In the genomic region with DNA sequence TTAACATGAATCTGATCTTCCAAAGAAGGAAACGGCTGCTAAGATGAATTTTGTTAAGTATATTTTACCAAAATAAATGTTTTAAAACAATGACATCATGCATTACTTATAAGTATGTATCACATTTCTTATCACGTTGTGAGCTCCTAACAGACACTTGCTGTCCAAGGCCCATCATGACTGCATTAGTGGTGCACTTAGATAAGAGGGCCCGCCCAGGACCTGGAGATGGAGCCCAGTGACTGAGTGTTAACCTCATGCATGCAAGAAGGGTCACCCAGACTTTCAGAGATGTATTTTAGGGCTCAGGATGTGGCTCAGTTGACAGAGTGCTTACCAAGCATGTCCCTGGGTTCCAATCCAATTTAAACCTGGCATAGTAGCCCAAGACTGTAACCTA, we compare ENCODE assay signal across 17 mouse cellular contexts. TPM values are rescaled to one million over a fixed set of nuclear protein-coding genes. Genes with fewer than 3 reads are reported as not detected.
DNase-seq lines count a peak whose midpoint lies in the region; ATAC-seq and TF ChIP-seq lines count a peak whose summit lies in the region.
"Had no signal": no experiment of that assay in that cellular context is flagged by ENCODE, and none has a peak within 500 bp of the region (broad histone marks: within the 10 kb centered on the region; RNA-seq: fewer than 3 reads in every experiment).

No protein-coding gene starts in this region.

- no peak for ATAC-seq in heart, embryonic 13.5 days (ENCODE audit: extremely low read depth, insufficient number of reproducible peaks, low FRiP score, low TSS enrichment)
- ATAC-seq in liver, embryonic 12.5 days, result peak; percentile 99

- no peak for DNase-seq in heart, postnatal 36 days
- peak; percentile 67 for DNase-seq in c-Kit-negative CD71-positive TER-119-positive erythroid progenitor cells, embryonic 14.5 days (ENCODE audit: low read depth, low spot score)
- peak; percentile 69 to 74 for DNase-seq in spleen, postnatal 4 days (ENCODE audit: low spot score in 2 of 2)
- no peak for DNase-seq in cerebellum, adult 11-12 months
- no peak for DNase-seq in cerebellum, adult 9-11 months
- DNase-seq in cerebellum, adult 2 months, result no peak
- DNase-seq: B cell, adult 2 months; cerebellum, adult 18-20 months; kidney, adult 2 months; lung, postnatal 36 days; right cerebral cortex, postnatal 4 days had no signal

- H3K4me1 ChIP-seq in heart, embryonic 13.5 days, result peaks cover 22% of the 10 kb centered on the region
- peaks cover 40% of the 10 kb centered on the region for H3K4me1 ChIP-seq in liver, embryonic 12.5 days
- no peaks in the 10 kb centered on the region for H3K4me1 ChIP-seq in cerebellum, adult 2 months (ENCODE audit: control insufficient read depth, insufficient read depth, low read length)
- H3K4me1 ChIP-seq: neural tube, embryonic 12.5 days had no signal

- no peak overlapping the region for H3K4me3 ChIP-seq in heart, embryonic 13.5 days
- H3K4me3 ChIP-seq in liver, embryonic 12.5 days, result no peak overlapping the region
- no peak overlapping the region for H3K4me3 ChIP-seq in cerebellum, adult 2 months (replicated peaks; ENCODE audit: insufficient read depth, low read depth, low read length)
- H3K4me3 ChIP-seq: hindbrain, embryonic 13.5 days; left cerebral cortex, adult 2 months; limb, embryonic 15.5 days; neural tube, embryonic 12.5 days had no signal

- no peak for TF ChIP-seq POLR2A in cerebellum, adult 2 months (IDR thresholded peaks at IDR 0.05; ENCODE audit: borderline replicate concordance, insufficient read depth, low read length)

- peak overlapping the region; percentile 29; the same call in 1 of the 2 replicates for H3K27ac ChIP-seq in heart, embryonic 13.5 days (replicated peaks)
- peak overlapping the region; percentile 91 for H3K27ac ChIP-seq in liver, embryonic 12.5 days
- no peak overlapping the region for H3K27ac ChIP-seq in cerebellum, adult 2 months (ENCODE audit: insufficient read depth, low read length)
- H3K27ac ChIP-seq: hindbrain, embryonic 13.5 days; left cerebral cortex, adult 2 months; limb, embryonic 15.5 days; neural tube, embryonic 12.5 days had no signal

- H3K4me2 ChIP-seq in heart, embryonic 13.5 days, result no peak overlapping the region
- H3K4me2 ChIP-seq in liver, embryonic 12.5 days, result peak overlapping the region; percentile 41
- H3K4me2 ChIP-seq: hindbrain, embryonic 13.5 days; limb, embryonic 15.5 days; neural tube, embryonic 12.5 days had no signal

- H3K9ac ChIP-seq in heart, embryonic 13.5 days, result no peak overlapping the region
- H3K9ac ChIP-seq in liver, embryonic 12.5 days, result peak overlapping the region; percentile 49
- H3K9ac ChIP-seq: hindbrain, embryonic 13.5 days; limb, embryonic 15.5 days; neural tube, embryonic 12.5 days had no signal

- intact Hi-C loops in heart, postnatal 36 days (cut with DNase I), result no loop called here

- no peaks in the 10 kb centered on the region for H3K27me3 ChIP-seq in heart, embryonic 13.5 days (replicated peaks)
- H3K27me3 ChIP-seq in liver, embryonic 12.5 days (replicated peaks), result no peaks in the 10 kb centered on the region; the same call in 1 of the 2 replicates
- no peaks in the 10 kb centered on the region for H3K27me3 ChIP-seq in cerebellum, adult 2 months (ENCODE audit: control insufficient read depth, insufficient read depth, low read length)
- H3K27me3 ChIP-seq: hindbrain, embryonic 13.5 days; limb, embryonic 15.5 days; neural tube, embryonic 12.5 days had no signal

- no peaks in the 10 kb centered on the region for H3K36me3 ChIP-seq in heart, embryonic 13.5 days
- no peaks in the 10 kb centered on the region for H3K36me3 ChIP-seq in liver, embryonic 12.5 days
- H3K36me3 ChIP-seq: hindbrain, embryonic 13.5 days; limb, embryonic 15.5 days; neural tube, embryonic 12.5 days had no signal

- TF ChIP-seq CTCF in cerebellum, adult 2 months (IDR thresholded peaks at IDR 0.05; ENCODE audit: borderline replicate concordance, insufficient read depth, low read depth, low read length), result no peak

- 56% methylated on average over 3 of the region's 3 CpGs for WGBS in heart, embryonic 13.5 days
- 20% methylated on average over 3 of the region's 3 CpGs for whole genome bisulfite sequencing in liver, embryonic 12.5 days (ENCODE audit: insufficient replicate concordance)
- 92% methylated on average over 3 of the region's 3 CpGs for WGBS in cerebellum, adult 2 months

- H3K9me3 ChIP-seq in heart, embryonic 13.5 days, result no peaks in the 10 kb centered on the region
- no peaks in the 10 kb centered on the region for H3K9me3 ChIP-seq in liver, embryonic 12.5 days (replicated peaks)
- H3K9me3 ChIP-seq: hindbrain, embryonic 13.5 days; limb, embryonic 15.5 days; neural tube, embryonic 12.5 days had no signal

RNA-seq across cellular contexts. Expression of a gene that starts 20.6 kb away (rescaled TPM):
- polyA plus RNA-seq in heart, embryonic 13.5 days (2015; fragmentation: Nextera tagmentation; extraction: Ambion mirVana), result 17.9 and 21.2 TPM in 2 replicates
- 10 to 100 TPM; 22.2 to 27.3 TPM for total RNA-seq in heart, postnatal 36 days (2021)
- 6.2 and 6.4 TPM in 2 replicates for polyA plus RNA-seq in liver, embryonic 12.5 days (2016; fragmentation: Nextera tagmentation; extraction: Ambion mirVana)
- 50.1 and 51.4 TPM in 2 replicates for polyA plus RNA-seq in cerebellum, adult 2 months (2012; rRNA removed)

RNA-seq across cellular contexts. Expression of a gene that starts 34.0 kb away (rescaled TPM):
- polyA plus RNA-seq in heart, embryonic 13.5 days (2015; fragmentation: Nextera tagmentation; extraction: Ambion mirVana), result 35.8 and 38.4 TPM in 2 replicates
- 10 to 100 TPM in 1 of 2 experiments, 1 to 10 TPM in 1; 6.7 to 12.0 TPM for total RNA-seq in heart, postnatal 36 days (2021)
- 2.1 and 2.6 TPM in 2 replicates for polyA plus RNA-seq in liver, embryonic 12.5 days (2016; fragmentation: Nextera tagmentation; extraction: Ambion mirVana)
- 3.1 and 3.8 TPM in 2 replicates for polyA plus RNA-seq in cerebellum, adult 2 months (2012; rRNA removed)

Comparison
In these comparisons a context has a peak if more than half of its experiments do, and no peak if none do; other contexts are left out.
1. DNase-seq: peak in c-Kit-negative CD71-positive TER-119-positive erythroid progenitor cells, embryonic 14.5 days (single experiment) and spleen, postnatal 4 days (2 of 2); none in heart, postnatal 36 days (0 of 2), cerebellum, adult 11-12 months (single experiment), cerebellum, adult 9-11 months (single experiment) and cerebellum, adult 2 months (0 of 2).